Mouse (Mus musculus): ENCODE measurements around the gene Casz1. TPM values are rescaled to one million over a fixed set of nuclear protein-coding genes. Genes with fewer than 3 reads are reported as not detected.

Casz1 gene
- polyA plus RNA-seq, 2 experiments, result 5.5 to 7.4 TPM

- Histone ChIP-seq H3K4me2 (replicated peaks; ENCODE audit: low read depth, low read length, severe bottlenecking) (no peak overlapping the region), H3K27me3 (ENCODE audit: control insufficient read depth, insufficient read depth, low read length) (peaks cover 31% of the 10 kb centered on the region), H3K9ac (ENCODE audit: low read depth, low read length, severe bottlenecking) (no peak overlapping the region), H3K27ac (replicated peaks; ENCODE audit: low read depth, low read length) (no peak overlapping the region), H3K4me3 (replicated peaks; ENCODE audit: low read length) (no peak overlapping the region), H3K4me1 (ENCODE audit: control insufficient read depth, insufficient read depth, low read length) (peaks cover 31% of the 10 kb centered on the region), H3K36me3 (ENCODE audit: control insufficient read depth, insufficient read depth, low read length) (no peaks in the 10 kb centered on the region), H3K9me3 (ENCODE audit: control insufficient read depth, low read length) (no peaks in the 10 kb centered on the region)
- 78% methylated on average over 7 of the region's 7 CpGs for WGBS
- TF ChIP-seq POLR2A (IDR thresholded peaks at IDR 0.05; ENCODE audit: borderline replicate concordance, extremely low read depth, insufficient read depth, insufficient read length), result no peak
- ATAC-seq (ENCODE audit: low FRiP score, low read depth) (no peak), DNase-seq (ENCODE audit: low spot score) (no peak)
Measured at GRCm38 (mm10) chr4:148869566-148869965, 65.3 kb downstream of the Casz1 start.

- H3K27me3 ChIP-seq (ENCODE audit: control insufficient read depth, insufficient read depth, low read length), result peaks cover 33% of the 10 kb centered on the region
- H3K4me2 ChIP-seq (replicated peaks; ENCODE audit: low read depth, low read length, severe bottlenecking), result no peak overlapping the region
- no peak overlapping the region for H3K27ac ChIP-seq (replicated peaks; ENCODE audit: low read depth, low read length)
- ATAC-seq (ENCODE audit: low FRiP score, low read depth) (no peak), DNase-seq (ENCODE audit: low spot score) (no peak)
- H3K36me3 ChIP-seq (ENCODE audit: control insufficient read depth, insufficient read depth, low read length), result no peaks in the 10 kb centered on the region
- 91% methylated on average over 4 of the region's 4 CpGs for WGBS
- peaks cover 31% of the 10 kb centered on the region for H3K4me1 ChIP-seq (ENCODE audit: control insufficient read depth, insufficient read depth, low read length)
- TF ChIP-seq POLR2A (IDR thresholded peaks at IDR 0.05; ENCODE audit: borderline replicate concordance, extremely low read depth, insufficient read depth, insufficient read length), result no peak
- H3K9ac ChIP-seq (ENCODE audit: low read depth, low read length, severe bottlenecking), result no peak overlapping the region
- no peak overlapping the region for H3K4me3 ChIP-seq (replicated peaks; ENCODE audit: low read length)
- H3K9me3 ChIP-seq (ENCODE audit: control insufficient read depth, low read length), result no peaks in the 10 kb centered on the region
Measured at GRCm38 (mm10) chr4:148870496-148870895, 66.3 kb downstream of the Casz1 start.

GRCm38 (mm10) chr4:148871751-148872334 is 67.6 kb downstream of the Casz1 start:
- H3K4me3 ChIP-seq (replicated peaks; ENCODE audit: low read length), result no peak overlapping the region

GRCm38 (mm10) chr4:148872372-148872771 is 68.1 kb downstream of the Casz1 start:
- peaks cover 38% of the 10 kb centered on the region; the same call in 1 of the 2 replicates for H3K27me3 ChIP-seq (ENCODE audit: control insufficient read depth, insufficient read depth, low read length)
- H3K9me3 ChIP-seq (ENCODE audit: control insufficient read depth, low read length), result no peaks in the 10 kb centered on the region
- 0 out of 2 replicates have a peak overlapping the region, but pooled peaks have one; percentile 13 for H3K4me2 ChIP-seq (replicated peaks; ENCODE audit: low read depth, low read length, severe bottlenecking)
- DNase-seq (ENCODE audit: low spot score) (no peak), ATAC-seq (ENCODE audit: low FRiP score, low read depth) (peak; percentile 1; the same call in 1 of the 2 replicates)
- H3K9ac ChIP-seq (ENCODE audit: low read depth, low read length, severe bottlenecking), result no peak overlapping the region
- H3K27ac ChIP-seq (replicated peaks; ENCODE audit: low read depth, low read length), result no peak overlapping the region
- H3K36me3 ChIP-seq (ENCODE audit: control insufficient read depth, insufficient read depth, low read length), result no peaks in the 10 kb centered on the region
- 17% methylated on average over 9 of the region's 9 CpGs for WGBS
- H3K4me1 ChIP-seq (ENCODE audit: control insufficient read depth, insufficient read depth, low read length), result peaks cover 31% of the 10 kb centered on the region
- H3K4me3 ChIP-seq (replicated peaks; ENCODE audit: low read length), result no peak overlapping the region
- no peak for TF ChIP-seq POLR2A (IDR thresholded peaks at IDR 0.05; ENCODE audit: borderline replicate concordance, extremely low read depth, insufficient read depth, insufficient read length)

More at GRCm38 (mm10) chr4:148871751-148872334, 67.6 kb downstream of the Casz1 start:
- TF ChIP-seq POLR2A (IDR thresholded peaks at IDR 0.05; ENCODE audit: borderline replicate concordance, extremely low read depth, insufficient read depth, insufficient read length), result no peak
- H3K27ac ChIP-seq (replicated peaks; ENCODE audit: low read depth, low read length), result no peak overlapping the region
- no peaks in the 10 kb centered on the region for H3K9me3 ChIP-seq (ENCODE audit: control insufficient read depth, low read length)
- DNase-seq (ENCODE audit: low spot score), result peak; percentile 85
- no peak overlapping the region for H3K9ac ChIP-seq (ENCODE audit: low read depth, low read length, severe bottlenecking)
- no peaks in the 10 kb centered on the region for H3K36me3 ChIP-seq (ENCODE audit: control insufficient read depth, insufficient read depth, low read length)
- 18% methylated on average over 10 of the region's 10 CpGs for WGBS
- peak; percentile 75 for ATAC-seq (ENCODE audit: low FRiP score, low read depth)
- H3K4me2 ChIP-seq (replicated peaks; ENCODE audit: low read depth, low read length, severe bottlenecking), result peak overlapping the region; percentile 27
- peaks cover 38% of the 10 kb centered on the region; the same call in 1 of the 2 replicates for H3K27me3 ChIP-seq (ENCODE audit: control insufficient read depth, insufficient read depth, low read length)
- H3K4me1 ChIP-seq (ENCODE audit: control insufficient read depth, insufficient read depth, low read length), result peaks cover 31% of the 10 kb centered on the region

- peak; percentile 66 for DNase-seq (ENCODE audit: low spot score)
- Histone ChIP-seq H3K4me3 (replicated peaks; ENCODE audit: low read length) (no peak overlapping the region), H3K9ac (ENCODE audit: low read depth, low read length, severe bottlenecking) (no peak overlapping the region), H3K4me2 (replicated peaks; ENCODE audit: low read depth, low read length, severe bottlenecking) (0 out of 2 replicates have a peak overlapping the region, but pooled peaks have one; percentile 13), H3K36me3 (ENCODE audit: control insufficient read depth, insufficient read depth, low read length) (no peaks in the 10 kb centered on the region), H3K9me3 (ENCODE audit: control insufficient read depth, low read length) (no peaks in the 10 kb centered on the region), H3K27me3 (ENCODE audit: control insufficient read depth, insufficient read depth, low read length) (peaks cover 35% of the 10 kb centered on the region; the same call in 1 of the 2 replicates), H3K4me1 (ENCODE audit: control insufficient read depth, insufficient read depth, low read length) (peaks cover 31% of the 10 kb centered on the region), H3K27ac (replicated peaks; ENCODE audit: low read depth, low read length) (no peak overlapping the region)
- ATAC-seq (ENCODE audit: low FRiP score, low read depth), result peak; percentile 18; the same call in 1 of the 2 replicates
- 35% methylated on average over 12 of the region's 12 CpGs for WGBS
- TF ChIP-seq POLR2A (IDR thresholded peaks at IDR 0.05; ENCODE audit: borderline replicate concordance, extremely low read depth, insufficient read depth, insufficient read length), result no peak
Measured at GRCm38 (mm10) chr4:148872783-148873182, 68.6 kb downstream of the Casz1 start.

All from limb, embryonic 14.5 days (tissue).